Mouse (Mus musculus) cortical plate, adult 2 months (tissue): ENCODE measurements around the gene Efcab2.

Experiments used
- CTCF ChIP-seq: fragments of 200-500 bp; IDR thresholded peaks from 2 replicates; pipeline ENCODE4 v1.5.1; 2011; ENCODE audit warnings: mild to moderate bottlenecking, control low read depth, low read length; ENCODE audit not compliant: insufficient read depth; ENCODE audit errors: extremely low read depth
- POLR2A ChIP-seq: fragments of 200-500 bp; IDR thresholded peaks from 2 replicates; pipeline ENCODE4 v1.6.1; 2011; ENCODE audit warnings: mild to moderate bottlenecking, low read length, control low read depth; ENCODE audit not compliant: insufficient read depth; ENCODE audit errors: extremely low read depth

GRCm38 (mm10) chr1:178444407-178444806, 38.5 kb downstream of the Efcab2 start:
- TF ChIP-seq CTCF (no peak), POLR2A (no peak)
